Mouse (Mus musculus) forebrain, embryonic 15.5 days (tissue): ENCODE measurements around the gene Cacfd1. TPM values are rescaled to one million over a fixed set of nuclear protein-coding genes. Genes with fewer than 3 reads are reported as not detected.
A peak's percentile ranks its signal among the peaks of the same experiment; 100 is the strongest.

Source experiments
- ATAC-seq: fragments of 200-750 bp; cut with Nextera tagmentation; replicated peaks from 2 replicates; pipeline ENCODE4 v1.8.0; 2017; ENCODE audit warnings: mild to moderate bottlenecking, moderate TSS enrichment, moderate library complexity
- H3K27ac ChIP-seq: fragments of 300-500 bp; sonication (generic); replicated peaks from 2 replicates; pipeline ENCODE4 v1.5.1; 2015; ENCODE audit warnings: mild to moderate bottlenecking, inconsistent platforms
- H3K27me3 ChIP-seq: fragments of 300-500 bp; sonication (generic); 2 replicates; pipeline ENCODE4 v1.6.1; 2015; ENCODE audit warnings: inconsistent platforms
- H3K36me3 ChIP-seq: fragments of 300-500 bp; sonication (generic); 2 replicates; pipeline ENCODE4 v1.6.1; 2015; ENCODE audit warnings: mild to moderate bottlenecking, inconsistent platforms
- H3K4me1 ChIP-seq: fragments of 300-500 bp; sonication (generic); 2 replicates; pipeline ENCODE4 v1.6.1; 2015; ENCODE audit warnings: inconsistent platforms
- H3K4me2 ChIP-seq: fragments of 300-500 bp; sonication (generic); replicated peaks from 2 replicates; pipeline ENCODE4 v1.6.1; 2015; ENCODE audit warnings: mild to moderate bottlenecking, inconsistent platforms
- H3K4me3 ChIP-seq: fragments of 300-500 bp; sonication (generic); 2 replicates; pipeline ENCODE4 v1.5.1; 2015; ENCODE audit warnings: mild to moderate bottlenecking, inconsistent platforms
- H3K9ac ChIP-seq: fragments of 300-500 bp; sonication (generic); replicated peaks from 2 replicates; pipeline ENCODE4 v1.6.1; 2015; ENCODE audit warnings: mild to moderate bottlenecking, inconsistent platforms
- H3K9me3 ChIP-seq: fragments of 300-500 bp; sonication (generic); 2 replicates; pipeline ENCODE4 v1.6.1; 2016; ENCODE audit warnings: inconsistent platforms
- WGBS: fragments of 180-500 bp; shearing (Covaris S2); methylation state at CpG from one replicate; pipeline ENCODE4 v1.1.7; 2015; ENCODE audit warnings: mixed read lengths; 5-methylcytosine and 5-hydroxymethylcytosine counted together
- polyA plus RNA-seq: library from polyadenylated mRNA; unstranded; fragments of >200 nt; fragmentation: Nextera tagmentation; extraction: Ambion mirVana; gene quantifications from 2 replicates; pipeline ENCODE4 v1.2.1, GENCODE M21; 2015

The Cacfd1 gene
- polyA plus RNA-seq, 1 experiment from 2014 or later = 121 TPM

DNA sequence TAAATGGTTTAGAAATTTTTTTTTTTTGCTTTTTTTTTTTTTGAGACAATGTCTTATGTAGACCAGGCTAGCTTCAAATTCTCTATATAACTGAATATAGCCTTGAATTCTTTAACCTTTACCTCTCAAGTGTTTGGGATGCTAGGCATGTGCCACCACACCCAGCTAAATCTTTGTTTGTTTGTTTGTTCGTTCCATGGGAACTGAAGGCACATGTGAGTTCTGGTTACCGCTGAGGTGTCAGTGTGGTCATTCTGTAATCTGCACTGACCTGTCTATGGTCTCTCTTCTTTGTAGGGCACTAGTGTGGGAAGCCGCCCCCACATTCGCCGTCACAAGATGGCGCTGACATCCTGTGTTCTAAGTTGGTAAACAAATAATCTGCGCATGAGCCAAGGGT is 11.7 kb upstream of the Cacfd1 start:
- H3K4me3 ChIP-seq = no peak overlapping the region
- no peaks in the 10 kb centered on the region for H3K4me1 ChIP-seq
- ATAC-seq = no peak
- no peaks in the 10 kb centered on the region for H3K36me3 ChIP-seq
- H3K27ac ChIP-seq = no peak overlapping the region
- H3K4me2 ChIP-seq = no peak overlapping the region
- no peak overlapping the region for H3K9ac ChIP-seq
- H3K9me3 ChIP-seq = no peaks in the 10 kb centered on the region
- 92% methylated on average over 7 of the region's 7 CpGs for WGBS
- H3K27me3 ChIP-seq = no peaks in the 10 kb centered on the region

DNA sequence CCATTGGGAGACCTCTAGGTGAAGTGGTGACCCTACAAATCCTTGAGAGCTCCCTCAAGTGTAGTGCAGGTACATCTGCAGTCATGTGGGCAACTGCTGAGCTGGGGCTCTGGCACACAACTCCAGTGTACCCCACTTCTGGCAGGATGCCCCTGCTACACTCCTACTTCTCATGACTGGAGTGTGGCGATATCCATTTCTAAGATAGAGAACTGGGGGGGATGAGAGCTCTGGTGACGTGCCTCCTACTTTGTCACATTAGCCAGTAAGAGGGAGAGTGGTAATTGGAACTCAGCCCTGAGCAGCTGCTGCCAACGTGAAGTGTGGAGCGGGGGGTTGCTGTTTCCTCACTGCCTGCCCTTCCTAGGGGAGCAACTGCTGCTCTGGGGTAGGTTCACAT is 3.5 kb upstream of the Cacfd1 start:
- Histone ChIP-seq H3K4me2 (no peak overlapping the region), H3K27ac (no peak overlapping the region), H3K4me3 (no peak overlapping the region), H3K4me1 (peaks cover 16% of the 10 kb centered on the region), H3K9ac (no peak overlapping the region), H3K9me3 (no peaks in the 10 kb centered on the region), H3K36me3 (no peaks in the 10 kb centered on the region), H3K27me3 (no peaks in the 10 kb centered on the region)
- 44% methylated on average over 4 of the region's 4 CpGs for WGBS
- ATAC-seq = no peak

DNA sequence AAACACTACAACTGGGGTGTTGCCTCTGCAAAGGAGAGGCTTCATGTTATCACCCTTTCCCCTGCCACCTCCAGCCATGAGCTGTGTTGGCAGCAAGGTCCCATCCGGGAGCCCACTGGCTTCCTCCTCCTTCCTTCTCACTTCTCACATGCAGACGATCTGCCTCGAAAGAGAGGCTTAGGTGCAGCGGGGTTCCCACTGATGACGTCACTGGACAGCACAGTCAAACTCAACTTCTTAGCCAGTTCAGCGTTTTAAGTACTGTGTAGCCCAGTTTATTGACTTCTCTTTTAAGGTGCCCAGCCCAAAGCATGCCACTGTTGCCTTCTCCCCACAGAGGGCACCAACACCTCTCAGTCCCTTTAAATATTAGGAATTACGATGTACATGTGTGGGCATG is 2.0 kb upstream of the Cacfd1 start:
- no peaks in the 10 kb centered on the region for H3K27me3 ChIP-seq
- ATAC-seq = no peak
- no peaks in the 10 kb centered on the region for H3K36me3 ChIP-seq
- H3K9ac ChIP-seq = no peak overlapping the region
- 69% methylated on average over 7 of the region's 7 CpGs for WGBS
- no peak overlapping the region for H3K4me3 ChIP-seq
- no peak overlapping the region for H3K27ac ChIP-seq
- H3K9me3 ChIP-seq = no peaks in the 10 kb centered on the region
- peaks cover 26% of the 10 kb centered on the region for H3K4me1 ChIP-seq
- H3K4me2 ChIP-seq = no peak overlapping the region

DNA sequence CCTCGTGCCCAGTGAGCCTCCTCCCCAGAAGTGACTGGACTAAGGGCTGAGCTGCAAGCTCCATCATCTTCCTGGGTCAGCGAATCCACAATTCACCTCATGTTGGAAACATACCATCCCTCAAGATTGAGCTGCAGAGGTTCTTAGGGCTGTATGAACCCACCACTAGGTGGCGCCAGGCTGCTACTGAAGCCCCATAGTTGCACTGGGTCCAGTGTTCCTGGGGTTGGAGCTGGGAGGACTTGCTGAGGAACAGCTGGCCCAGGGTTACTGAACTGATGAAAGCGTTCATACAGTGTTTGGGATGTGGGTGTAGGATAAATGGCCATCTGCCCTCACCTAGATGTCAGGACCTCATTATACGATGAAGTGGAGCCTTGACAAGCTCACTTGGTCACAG is 8.1 kb downstream of the Cacfd1 start:
- ATAC-seq = peak; percentile 48; the same call in 1 of the 2 replicates

DNA sequence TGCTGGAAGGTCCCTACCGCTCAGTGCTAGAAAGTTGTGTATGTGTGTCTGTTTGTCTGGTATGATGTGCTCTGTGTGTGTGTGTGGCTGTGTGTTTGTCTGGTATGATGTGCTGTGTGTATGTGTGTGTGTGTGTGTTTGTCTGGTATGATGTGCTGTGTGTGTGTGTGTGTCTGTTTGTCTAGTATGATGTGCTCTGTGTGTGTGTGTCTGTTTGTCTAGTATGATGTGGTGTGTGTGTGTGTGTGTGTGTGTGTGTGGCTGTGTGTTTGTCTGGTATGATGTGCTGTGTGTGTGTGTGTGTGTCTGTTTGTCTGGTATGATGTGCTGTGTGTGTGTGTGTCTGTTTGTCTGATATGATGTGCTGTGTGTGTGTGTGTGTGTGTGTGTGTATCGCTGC is 9.8 kb downstream of the Cacfd1 start:
- WGBS = 96% methylated on average over 2 of the region's 2 CpGs
- no peak overlapping the region for H3K9ac ChIP-seq
- no peaks in the 10 kb centered on the region for H3K9me3 ChIP-seq
- no peak overlapping the region for H3K4me3 ChIP-seq
- H3K36me3 ChIP-seq = peaks cover 46% of the 10 kb centered on the region
- no peaks in the 10 kb centered on the region for H3K27me3 ChIP-seq
- ATAC-seq = no peak
- no peak overlapping the region for H3K27ac ChIP-seq
- H3K4me1 ChIP-seq = no peaks in the 10 kb centered on the region
- no peak overlapping the region for H3K4me2 ChIP-seq

More for the DNA sequence above, 8.1 kb downstream of the Cacfd1 start:
- Histone ChIP-seq H3K36me3 (peaks cover 56% of the 10 kb centered on the region), H3K4me3 (no peak overlapping the region), H3K4me2 (no peak overlapping the region), H3K9me3 (no peaks in the 10 kb centered on the region), H3K9ac (no peak overlapping the region), H3K4me1 (no peaks in the 10 kb centered on the region), H3K27ac (no peak overlapping the region), H3K27me3 (no peaks in the 10 kb centered on the region)
- 52% methylated on average over 5 of the region's 5 CpGs for WGBS

DNA sequence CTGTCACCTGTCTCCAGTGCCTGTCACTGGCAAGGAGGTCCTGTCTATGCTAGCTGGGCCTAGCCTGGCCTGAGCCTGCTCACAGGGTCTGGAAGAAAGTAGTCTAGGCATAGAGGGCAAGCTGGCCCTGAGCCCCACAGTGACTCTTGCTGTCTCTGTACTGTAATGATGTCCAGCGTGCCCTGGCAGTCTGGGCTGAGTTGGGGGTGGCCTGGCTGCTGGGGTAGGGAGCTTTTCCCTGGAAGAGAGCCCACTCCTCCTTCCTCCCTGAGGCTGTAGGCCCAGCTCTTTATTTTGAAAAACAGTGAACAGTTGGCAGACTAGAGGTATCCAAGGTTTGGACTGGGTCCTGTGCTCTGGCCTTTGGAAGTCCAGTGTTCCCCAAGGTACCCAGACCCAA is 11.4 kb downstream of the Cacfd1 start:
- no peak overlapping the region for H3K4me3 ChIP-seq
- no peak for ATAC-seq
- H3K9ac ChIP-seq = no peak overlapping the region
- no peaks in the 10 kb centered on the region for H3K9me3 ChIP-seq
- peaks cover 30% of the 10 kb centered on the region for H3K36me3 ChIP-seq
- no peak overlapping the region for H3K27ac ChIP-seq
- H3K4me2 ChIP-seq = no peak overlapping the region
- WGBS = 82% methylated on average over 1 of the region's 1 CpGs
- H3K4me1 ChIP-seq = no peaks in the 10 kb centered on the region
- H3K27me3 ChIP-seq = no peaks in the 10 kb centered on the region

DNA sequence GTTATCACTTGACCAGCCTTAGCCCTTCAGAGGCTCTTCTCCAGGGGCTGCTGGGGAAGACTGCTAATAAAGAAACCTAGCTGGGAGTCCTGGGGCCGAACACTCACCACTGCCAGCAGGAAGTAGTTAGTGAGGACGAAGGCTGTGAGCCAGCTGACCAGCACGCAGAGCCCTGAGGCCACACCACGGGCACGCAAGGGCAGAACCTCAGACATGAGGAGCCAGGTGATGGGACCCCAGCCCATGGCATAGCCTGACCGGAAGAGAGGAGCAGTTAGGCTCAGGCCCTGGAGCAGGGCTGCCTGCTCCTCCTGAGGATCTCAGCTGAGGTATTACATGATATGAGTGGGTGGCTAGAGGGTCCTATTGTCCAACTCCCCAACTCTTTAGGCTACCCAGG is 12.9 kb downstream of the Cacfd1 start:
- Histone ChIP-seq H3K27ac (no peak overlapping the region), H3K9ac (no peak overlapping the region), H3K4me2 (no peak overlapping the region), H3K4me1 (0 out of 2 replicates have a peak, but pooled peaks cover 10% of the 10 kb centered on the region), H3K36me3 (peaks cover 15% of the 10 kb centered on the region), H3K27me3 (no peaks in the 10 kb centered on the region), H3K9me3 (no peaks in the 10 kb centered on the region), H3K4me3 (no peak overlapping the region)
- WGBS = 80% methylated on average over 6 of the region's 6 CpGs
- ATAC-seq = no peak

DNA sequence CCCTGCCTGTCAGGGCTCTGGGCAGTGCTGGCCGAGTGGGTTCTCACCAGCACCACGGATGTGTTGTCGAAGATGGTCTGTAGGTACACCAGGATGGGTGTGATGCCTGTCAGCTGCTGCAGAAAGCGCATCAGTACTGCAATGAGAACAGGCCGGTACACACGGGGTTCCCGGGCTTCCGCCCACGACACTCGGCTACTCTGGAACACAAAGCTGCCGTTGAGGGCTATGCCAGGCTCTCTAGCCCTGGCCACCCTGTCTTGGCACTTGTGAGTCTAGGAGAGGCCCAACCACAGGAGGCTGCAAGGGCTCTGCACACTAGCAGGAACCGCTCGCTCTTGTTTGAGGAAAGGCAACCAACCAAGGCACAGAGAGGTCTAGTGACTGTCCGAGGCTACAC is 14.4 kb downstream of the Cacfd1 start:
- H3K4me3 ChIP-seq = no peak overlapping the region
- H3K4me2 ChIP-seq = no peak overlapping the region
- peaks cover 5% of the 10 kb centered on the region; the same call in 1 of the 2 replicates for H3K27me3 ChIP-seq
- H3K9me3 ChIP-seq = no peaks in the 10 kb centered on the region
- WGBS = 89% methylated on average over 14 of the region's 14 CpGs
- H3K9ac ChIP-seq = no peak overlapping the region
- H3K4me1 ChIP-seq = peaks cover 14% of the 10 kb centered on the region
- no peak overlapping the region for H3K27ac ChIP-seq
- ATAC-seq = no peak
- peaks cover 2% of the 10 kb centered on the region; the same call in 1 of the 2 replicates for H3K36me3 ChIP-seq

DNA sequence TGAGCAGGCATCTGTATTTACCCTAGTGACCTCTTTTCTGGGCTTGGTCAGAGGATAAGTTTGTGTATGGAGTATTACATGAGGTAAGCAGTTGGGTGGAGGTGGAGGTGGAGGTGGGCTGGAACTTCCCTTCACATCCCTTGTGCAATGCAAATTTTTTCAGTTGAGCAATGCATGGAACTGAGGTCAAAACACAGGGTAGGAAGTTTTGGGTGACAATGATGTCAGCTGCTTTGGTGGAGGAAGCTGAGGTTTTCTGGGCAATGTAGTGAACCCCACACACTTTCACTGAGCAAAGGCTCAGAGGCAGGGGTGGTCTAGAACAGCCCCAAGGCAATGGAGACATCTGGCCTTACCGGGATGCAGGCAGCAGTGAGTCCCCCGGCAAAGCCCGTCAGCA is 15.8 kb downstream of the Cacfd1 start:
- WGBS = 92% methylated on average over 3 of the region's 3 CpGs
- H3K9me3 ChIP-seq = no peaks in the 10 kb centered on the region
- H3K27ac ChIP-seq = no peak overlapping the region
- H3K4me3 ChIP-seq = no peak overlapping the region
- peaks cover 14% of the 10 kb centered on the region for H3K4me1 ChIP-seq
- no peak for ATAC-seq
- no peak overlapping the region for H3K4me2 ChIP-seq
- no peaks in the 10 kb centered on the region for H3K36me3 ChIP-seq
- no peak overlapping the region for H3K9ac ChIP-seq
- peaks cover 9% of the 10 kb centered on the region; the same call in 1 of the 2 replicates for H3K27me3 ChIP-seq

DNA sequence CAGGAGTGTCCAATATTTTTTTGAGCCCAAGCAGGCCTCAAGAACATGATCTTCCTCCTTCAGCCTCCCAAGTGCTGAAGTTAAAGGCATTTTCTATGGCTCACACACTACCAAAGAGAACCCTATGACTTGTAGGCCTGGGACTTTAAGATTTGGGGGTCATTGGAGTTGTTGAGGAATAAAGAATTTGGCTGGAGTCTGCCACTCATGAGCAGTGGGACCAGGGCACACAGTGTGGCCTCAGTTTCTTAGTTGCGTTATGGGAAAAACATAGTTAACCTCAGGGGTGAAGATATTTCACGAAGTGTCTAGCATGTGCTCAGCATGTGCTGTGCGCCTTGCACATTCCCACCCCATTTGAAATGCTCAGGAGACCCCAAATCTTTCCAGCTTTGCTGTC is 16.6 kb downstream of the Cacfd1 start:
- Histone ChIP-seq H3K27ac (no peak overlapping the region), H3K36me3 (no peaks in the 10 kb centered on the region), H3K4me3 (no peak overlapping the region), H3K4me2 (no peak overlapping the region), H3K9ac (no peak overlapping the region), H3K9me3 (no peaks in the 10 kb centered on the region), H3K4me1 (peaks cover 14% of the 10 kb centered on the region), H3K27me3 (peaks cover 9% of the 10 kb centered on the region; the same call in 1 of the 2 replicates)
- no peak for ATAC-seq
- 92% methylated on average over 3 of the region's 3 CpGs for WGBS

DNA sequence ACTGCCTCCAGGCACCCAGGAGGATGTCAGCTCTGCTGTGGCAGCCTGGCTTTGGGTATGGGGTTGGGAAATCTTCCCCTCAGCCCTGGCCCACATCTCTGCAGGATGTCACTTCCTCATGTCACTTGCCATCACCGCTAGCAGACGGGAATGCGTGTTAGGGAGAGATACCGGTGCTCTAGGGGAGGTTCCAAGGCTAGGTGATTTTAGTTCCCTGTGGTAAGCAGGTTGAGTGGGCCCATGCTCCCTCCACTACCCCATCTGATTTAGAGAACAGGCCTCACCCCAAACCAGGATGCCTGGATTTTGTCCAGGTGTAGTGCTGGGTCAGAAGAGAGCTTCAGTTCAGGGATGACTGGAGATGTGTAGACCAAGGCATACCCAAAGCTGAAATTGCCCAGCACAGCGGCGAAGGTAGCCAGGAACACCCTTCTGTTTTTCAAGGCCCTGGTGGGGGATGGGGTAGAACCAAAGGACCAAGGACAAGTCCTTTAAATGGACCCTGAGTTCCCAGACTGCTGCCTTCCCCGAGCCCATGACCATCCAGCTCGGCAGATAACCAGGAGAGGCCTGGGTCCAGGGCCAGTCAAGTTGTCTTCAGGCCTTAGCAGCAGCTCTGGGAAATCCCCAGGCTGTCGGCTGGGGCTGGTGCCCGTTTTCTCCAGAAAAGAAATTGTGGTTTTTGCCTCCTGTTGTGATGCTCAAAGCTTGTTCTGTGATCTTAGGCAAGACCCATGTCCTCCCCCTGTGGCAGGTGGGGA is 17.3 kb downstream of the Cacfd1 start:
- Histone ChIP-seq H3K4me1 (peaks cover 14% of the 10 kb centered on the region), H3K4me3 (peak overlapping the region; percentile 45), H3K27me3 (peaks cover 9% of the 10 kb centered on the region; the same call in 1 of the 2 replicates), H3K4me2 (peak overlapping the region; percentile 73), H3K9me3 (no peaks in the 10 kb centered on the region), H3K36me3 (no peaks in the 10 kb centered on the region), H3K27ac (no peak overlapping the region), H3K9ac (peak overlapping the region; percentile 38; the same call in 1 of the 2 replicates)
- 72% methylated on average over 10 of the region's 10 CpGs for WGBS
- no peak for ATAC-seq

DNA sequence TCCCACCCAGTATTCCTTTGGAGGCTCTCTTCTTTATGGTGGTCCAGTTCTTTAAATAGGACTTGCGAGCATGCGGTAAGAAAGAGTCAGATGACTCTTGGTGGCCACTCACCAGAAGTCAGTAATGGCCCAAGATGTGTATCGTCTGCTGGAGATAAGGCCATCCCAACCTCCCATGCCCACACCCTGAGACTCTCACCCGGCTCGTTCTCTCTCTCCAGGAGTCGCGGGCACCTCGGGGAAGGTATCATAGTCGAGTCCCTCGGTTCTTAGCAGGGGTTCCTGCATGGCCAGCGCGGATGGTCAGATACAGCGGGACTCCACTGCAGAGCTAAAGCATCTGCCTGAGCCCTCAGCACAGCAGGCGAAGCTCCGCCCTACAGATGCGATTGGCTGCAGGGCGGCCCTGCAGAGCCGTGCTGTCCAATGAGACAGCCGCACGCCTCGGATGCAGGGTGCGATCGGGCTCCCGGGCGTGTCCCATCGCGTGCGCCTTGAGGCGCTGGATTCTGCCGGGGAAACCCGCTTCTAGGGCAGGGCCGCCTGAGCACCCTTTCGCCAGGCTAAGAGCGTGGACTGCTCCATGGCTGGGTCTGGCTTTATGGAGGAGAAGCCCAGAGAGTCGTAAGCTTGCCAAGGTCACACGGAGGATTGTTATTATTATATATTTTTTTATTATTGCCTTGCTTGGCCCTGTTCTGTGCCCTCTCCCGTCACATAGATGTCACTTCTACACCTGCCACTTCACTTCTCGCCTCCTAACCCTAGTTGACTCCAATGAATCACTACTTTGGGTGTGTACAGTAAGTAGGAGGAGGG is 18.1 kb downstream of the Cacfd1 start, which contains the start of gene Slc2a6:
TSS of gene Slc2a6 (minus strand) at position 381 of the 819 bp plus-strand sequence.
- no peaks in the 10 kb centered on the region for H3K9me3 ChIP-seq
- peaks cover 14% of the 10 kb centered on the region for H3K4me1 ChIP-seq
- no peak within 1 kb of the TSS for H3K27ac ChIP-seq
- peak within 1 kb of the TSS; percentile 38 for H3K9ac ChIP-seq
- peak within 1 kb of the TSS; percentile 73 for H3K4me2 ChIP-seq
- peak within 1 kb of the TSS; percentile 45 for H3K4me3 ChIP-seq
- no peaks in the 10 kb centered on the region for H3K36me3 ChIP-seq
- peak; percentile 99 for ATAC-seq
- 2% methylated on average over 38 of the region's 38 CpGs for WGBS
- H3K27me3 ChIP-seq = peaks cover 9% of the 10 kb centered on the region; the same call in 1 of the 2 replicates
